23 mouse cellular contexts compared by ENCODE assay signal in the genomic region with DNA sequence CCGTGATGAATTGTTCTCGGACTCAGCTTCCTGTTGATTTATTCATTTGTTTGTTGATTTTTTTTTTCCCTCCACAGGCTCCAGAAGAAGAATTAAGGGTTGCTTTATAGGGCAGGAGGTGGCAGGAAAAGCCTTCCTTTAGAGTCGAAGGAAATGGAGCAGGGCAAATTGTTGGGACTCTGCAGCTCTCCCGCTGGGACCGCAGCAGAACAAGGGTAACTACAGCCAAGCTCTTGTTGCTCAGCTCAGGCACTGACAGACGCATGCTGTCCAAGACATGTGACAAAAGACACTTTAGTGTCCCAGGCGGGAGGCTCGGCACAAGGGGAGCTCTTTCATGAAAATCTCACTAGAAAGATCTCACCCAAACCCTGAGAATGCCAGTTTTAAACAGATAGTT. TPM values are rescaled to one million over a fixed set of nuclear protein-coding genes. Genes with fewer than 3 reads are reported as not detected.
DNase-seq lines count a peak whose midpoint lies in the region; ATAC-seq and TF ChIP-seq lines count a peak whose summit lies in the region.
"Had no signal": no experiment of that assay in that cellular context is flagged by ENCODE, and none has a peak within 500 bp of the region (broad histone marks: within the 10 kb centered on the region; RNA-seq: fewer than 3 reads in every experiment).

No protein-coding gene starts in this region.

- no peak overlapping the region for H3K4me2 ChIP-seq in hindbrain, postnatal 0 days (ENCODE audit: low read depth, low read length)
- no peak overlapping the region for H3K4me2 ChIP-seq in midbrain, postnatal 0 days (ENCODE audit: low read depth, low read length, poor library complexity, severe bottlenecking)
- H3K4me2 ChIP-seq in midbrain, embryonic 16.5 days (ENCODE audit: low read length): no peak overlapping the region
- H3K4me2 ChIP-seq: forebrain, embryonic 13.5 days; heart, embryonic 15.5 days; hindbrain, embryonic 14.5 days; liver, embryonic 12.5 days; midbrain, embryonic 15.5 days had no signal

- H3K9ac ChIP-seq in hindbrain, postnatal 0 days (replicated peaks; ENCODE audit: low read length): no peak overlapping the region
- H3K9ac ChIP-seq in midbrain, postnatal 0 days (replicated peaks; ENCODE audit: low read length, poor library complexity, severe bottlenecking): no peak overlapping the region
- H3K9ac ChIP-seq in midbrain, embryonic 16.5 days (ENCODE audit: low read depth, low read length): no peak overlapping the region
- H3K9ac ChIP-seq: forebrain, embryonic 13.5 days; heart, embryonic 15.5 days; hindbrain, embryonic 14.5 days; liver, embryonic 12.5 days; midbrain, embryonic 15.5 days had no signal

- no peaks in the 10 kb centered on the region for H3K36me3 ChIP-seq in hindbrain, postnatal 0 days (ENCODE audit: insufficient read depth, low read length)
- H3K36me3 ChIP-seq in hindbrain, embryonic 10.5 days: no peaks in the 10 kb centered on the region
- H3K36me3 ChIP-seq in midbrain, postnatal 0 days (ENCODE audit: insufficient read depth, low read length): no peaks in the 10 kb centered on the region
- no peaks in the 10 kb centered on the region for H3K36me3 ChIP-seq in midbrain, embryonic 16.5 days (ENCODE audit: control insufficient read depth, insufficient read depth, low read length)
- H3K36me3 ChIP-seq: heart, embryonic 15.5 days; limb, embryonic 10.5 days; liver, embryonic 12.5 days; midbrain, embryonic 15.5 days had no signal

- H3K4me3 ChIP-seq in hindbrain, postnatal 0 days (ENCODE audit: low read length): no peak overlapping the region
- no peak overlapping the region for H3K4me3 ChIP-seq in hindbrain, embryonic 10.5 days
- no peak overlapping the region for H3K4me3 ChIP-seq in midbrain, postnatal 0 days (ENCODE audit: low read depth, low read length)
- H3K4me3 ChIP-seq in midbrain, embryonic 16.5 days (ENCODE audit: low read depth, low read length): no peak overlapping the region
- H3K4me3 ChIP-seq: forebrain, embryonic 13.5 days; heart, embryonic 15.5 days; limb, embryonic 10.5 days; liver, embryonic 12.5 days; midbrain, embryonic 15.5 days had no signal

- peak; percentile 40 for DNase-seq in hindbrain, postnatal 0 days (ENCODE audit: low spot score)
- no peak for DNase-seq in hindbrain, embryonic 10.5 days (ENCODE audit: low spot score)
- peak; percentile 40 for DNase-seq in midbrain, postnatal 0 days (ENCODE audit: low spot score)
- DNase-seq in cerebellum, adult 11-12 months: peak; percentile 29
- DNase-seq in cerebellum, postnatal 36 days: peak; percentile 32 to 42
- DNase-seq in thymus, adult 18-20 months: no peak
- DNase-seq: adrenal gland, adult 8-10 months; embryo, embryonic 11 days; kidney, adult 11 months; thymus, postnatal 25 days had no signal

- no peaks in the 10 kb centered on the region for H3K4me1 ChIP-seq in hindbrain, postnatal 0 days (ENCODE audit: insufficient read depth, low read length)
- H3K4me1 ChIP-seq in hindbrain, embryonic 10.5 days (replicated peaks): no peaks in the 10 kb centered on the region
- H3K4me1 ChIP-seq in midbrain, postnatal 0 days (ENCODE audit: insufficient read depth, low read length): no peaks in the 10 kb centered on the region
- no peaks in the 10 kb centered on the region for H3K4me1 ChIP-seq in midbrain, embryonic 16.5 days (ENCODE audit: control insufficient read depth, insufficient read depth, low read length)
- H3K4me1 ChIP-seq: forebrain, embryonic 13.5 days; heart, embryonic 15.5 days; liver, embryonic 12.5 days; midbrain, embryonic 15.5 days had no signal

- WGBS in hindbrain, postnatal 0 days: 34% methylated on average over 8 of the region's 8 CpGs
- WGBS in hindbrain, embryonic 10.5 days: 51% methylated on average over 8 of the region's 8 CpGs
- WGBS in midbrain, postnatal 0 days: 45% methylated on average over 8 of the region's 8 CpGs
- WGBS in midbrain, embryonic 16.5 days: 58% methylated on average over 8 of the region's 8 CpGs

- no peak for TF ChIP-seq CTCF in hindbrain, postnatal 0 days (IDR thresholded peaks at IDR 0.05; ENCODE audit: low read depth)
- no peak for TF ChIP-seq CTCF in midbrain, postnatal 0 days (IDR thresholded peaks at IDR 0.05)

- peak; percentile 45; the same call in 1 of the 2 replicates for ATAC-seq in hindbrain, postnatal 0 days
- no peak for ATAC-seq in midbrain, postnatal 0 days (ENCODE audit: low FRiP score)
- ATAC-seq in midbrain, embryonic 16.5 days: no peak
- ATAC-seq: forebrain, embryonic 13.5 days; liver, embryonic 12.5 days; midbrain, embryonic 15.5 days had no signal

- H3K27me3 ChIP-seq in hindbrain, postnatal 0 days (ENCODE audit: insufficient read depth, low read length): no peaks in the 10 kb centered on the region
- H3K27me3 ChIP-seq in hindbrain, embryonic 10.5 days (ENCODE audit: insufficient read depth, poor library complexity, severe bottlenecking): no peaks in the 10 kb centered on the region
- H3K27me3 ChIP-seq in midbrain, postnatal 0 days (ENCODE audit: insufficient read depth, low read length): no peaks in the 10 kb centered on the region
- H3K27me3 ChIP-seq in midbrain, embryonic 16.5 days (ENCODE audit: control insufficient read depth, insufficient read depth, low read depth, low read length): no peaks in the 10 kb centered on the region
- H3K27me3 ChIP-seq: forebrain, embryonic 13.5 days; heart, embryonic 15.5 days; midbrain, embryonic 15.5 days had no signal

- no peaks in the 10 kb centered on the region for H3K9me3 ChIP-seq in hindbrain, postnatal 0 days (ENCODE audit: low read length)
- H3K9me3 ChIP-seq in hindbrain, embryonic 10.5 days: no peaks in the 10 kb centered on the region
- H3K9me3 ChIP-seq in midbrain, postnatal 0 days (ENCODE audit: low read length): no peaks in the 10 kb centered on the region
- no peaks in the 10 kb centered on the region for H3K9me3 ChIP-seq in midbrain, embryonic 16.5 days (replicated peaks; ENCODE audit: control insufficient read depth, low read length, poor library complexity, severe bottlenecking)
- H3K9me3 ChIP-seq: forebrain, embryonic 13.5 days; heart, embryonic 15.5 days; limb, embryonic 10.5 days; liver, embryonic 12.5 days; midbrain, embryonic 15.5 days had no signal

- H3K27ac ChIP-seq in hindbrain, postnatal 0 days: no peak overlapping the region
- no peak overlapping the region for H3K27ac ChIP-seq in hindbrain, embryonic 10.5 days
- H3K27ac ChIP-seq in midbrain, postnatal 0 days (ENCODE audit: low read depth, low read length): no peak overlapping the region
- no peak overlapping the region for H3K27ac ChIP-seq in midbrain, embryonic 16.5 days (ENCODE audit: low read length)
- H3K27ac ChIP-seq: forebrain, embryonic 13.5 days; heart, embryonic 15.5 days; hindbrain, embryonic 14.5 days; limb, embryonic 10.5 days; liver, embryonic 12.5 days; midbrain, embryonic 15.5 days had no signal

RNA-seq across cellular contexts. Expression of a gene that starts 6.2 kb away (rescaled TPM):
- not detected in 2 replicates for total RNA-seq in hindbrain, postnatal 0 days (2014; rRNA removed)
- polyA plus RNA-seq in hindbrain, postnatal 0 days (2015; fragmentation: Nextera tagmentation; extraction: Ambion mirVana): not detected in 2 replicates
- polyA plus RNA-seq in hindbrain, embryonic 10.5 days (2016; fragmentation: Nextera tagmentation; extraction: Ambion mirVana): not detected in 2 replicates
- not detected in 2 replicates for total RNA-seq in midbrain, postnatal 0 days (2014; rRNA removed)
- 0.06 and 0.07 TPM in 2 replicates for polyA plus RNA-seq in midbrain, postnatal 0 days (2015; fragmentation: Nextera tagmentation; extraction: Ambion mirVana)
- not detected in 2 replicates for polyA plus RNA-seq in midbrain, embryonic 16.5 days (2015; fragmentation: Nextera tagmentation; extraction: Ambion mirVana)
- total RNA-seq: adrenal gland, adult 8-10 months; megakaryocyte, adult 5-6 weeks had no signal
- polyA plus RNA-seq: forebrain, embryonic 13.5 days; heart, embryonic 15.5 days; hindbrain, embryonic 14.5 days; liver, embryonic 12.5 days; lung, embryonic 16.5 days; midbrain, embryonic 15.5 days; neural tube, embryonic 11.5 days; small intestine, adult 2 months; stomach, embryonic 14.5 days had no signal

RNA-seq across cellular contexts. Expression of a gene that starts 32.3 kb away (rescaled TPM):
- 45.2 and 50.5 TPM in 2 replicates for total RNA-seq in hindbrain, postnatal 0 days (2014; rRNA removed)
- polyA plus RNA-seq in hindbrain, postnatal 0 days (2015; fragmentation: Nextera tagmentation; extraction: Ambion mirVana): 291 and 298 TPM in 2 replicates
- polyA plus RNA-seq in hindbrain, embryonic 10.5 days (2016; fragmentation: Nextera tagmentation; extraction: Ambion mirVana): 240 and 244 TPM in 2 replicates
- total RNA-seq in midbrain, postnatal 0 days (2014; rRNA removed): 72.4 and 91.7 TPM in 2 replicates
- polyA plus RNA-seq in midbrain, postnatal 0 days (2015; fragmentation: Nextera tagmentation; extraction: Ambion mirVana): 275 and 280 TPM in 2 replicates
- polyA plus RNA-seq in midbrain, embryonic 16.5 days (2015; fragmentation: Nextera tagmentation; extraction: Ambion mirVana): 229 and 231 TPM in 2 replicates

RNA-seq across cellular contexts. Expression of a gene that starts 32.3 kb away (rescaled TPM):
- total RNA-seq in hindbrain, postnatal 0 days (2014; rRNA removed): 4.1 and 8.3 TPM in 2 replicates
- polyA plus RNA-seq in hindbrain, postnatal 0 days (2015; fragmentation: Nextera tagmentation; extraction: Ambion mirVana): 8.2 and 10.1 TPM in 2 replicates
- polyA plus RNA-seq in hindbrain, embryonic 10.5 days (2016; fragmentation: Nextera tagmentation; extraction: Ambion mirVana): 19.8 and 24.2 TPM in 2 replicates
- total RNA-seq in midbrain, postnatal 0 days (2014; rRNA removed): 3.0 and 6.3 TPM in 2 replicates
- polyA plus RNA-seq in midbrain, postnatal 0 days (2015; fragmentation: Nextera tagmentation; extraction: Ambion mirVana): 8.6 and 10.6 TPM in 2 replicates
- polyA plus RNA-seq in midbrain, embryonic 16.5 days (2015; fragmentation: Nextera tagmentation; extraction: Ambion mirVana): 13.8 and 14.0 TPM in 2 replicates

RNA-seq across cellular contexts. Expression of a gene that starts 35.0 kb away (rescaled TPM):
- not detected in 2 replicates for total RNA-seq in hindbrain, postnatal 0 days (2014; rRNA removed)
- polyA plus RNA-seq in hindbrain, postnatal 0 days (2015; fragmentation: Nextera tagmentation; extraction: Ambion mirVana): not detected in 2 replicates
- not detected in 2 replicates for polyA plus RNA-seq in hindbrain, embryonic 10.5 days (2016; fragmentation: Nextera tagmentation; extraction: Ambion mirVana)
- not detected in 2 replicates for total RNA-seq in midbrain, postnatal 0 days (2014; rRNA removed)
- polyA plus RNA-seq in midbrain, postnatal 0 days (2015; fragmentation: Nextera tagmentation; extraction: Ambion mirVana): not detected in 2 replicates
- polyA plus RNA-seq in midbrain, embryonic 16.5 days (2015; fragmentation: Nextera tagmentation; extraction: Ambion mirVana): not detected in 2 replicates
- total RNA-seq: adrenal gland, adult 8-10 months; layer of hippocampus, adult 18-20 months; megakaryocyte, adult 5-6 weeks had no signal
- polyA plus RNA-seq: forebrain, embryonic 13.5 days; heart, embryonic 15.5 days; hindbrain, embryonic 14.5 days; limb, embryonic 10.5 days; liver, embryonic 12.5 days; lung, embryonic 16.5 days; midbrain, embryonic 15.5 days; neural tube, embryonic 11.5 days; small intestine, adult 2 months; stomach, embryonic 14.5 days had no signal

RNA-seq across cellular contexts. Expression of a gene that starts 51.0 kb away (rescaled TPM):
- 9.4 and 14.2 TPM in 2 replicates for total RNA-seq in hindbrain, postnatal 0 days (2014; rRNA removed)
- polyA plus RNA-seq in hindbrain, postnatal 0 days (2015; fragmentation: Nextera tagmentation; extraction: Ambion mirVana): 6.4 and 7.0 TPM in 2 replicates
- 5.9 and 7.3 TPM in 2 replicates for polyA plus RNA-seq in hindbrain, embryonic 10.5 days (2016; fragmentation: Nextera tagmentation; extraction: Ambion mirVana)
- 5.7 and 11.6 TPM in 2 replicates for total RNA-seq in midbrain, postnatal 0 days (2014; rRNA removed)
- 6.8 and 7.3 TPM in 2 replicates for polyA plus RNA-seq in midbrain, postnatal 0 days (2015; fragmentation: Nextera tagmentation; extraction: Ambion mirVana)
- 8.6 and 8.8 TPM in 2 replicates for polyA plus RNA-seq in midbrain, embryonic 16.5 days (2015; fragmentation: Nextera tagmentation; extraction: Ambion mirVana)

Comparison
In these comparisons a context has a peak if more than half of its experiments do, and no peak if none do; other contexts are left out.
1. DNase-seq: peak in hindbrain, postnatal 0 days (single experiment), midbrain, postnatal 0 days (single experiment), cerebellum, adult 11-12 months (single experiment) and cerebellum, postnatal 36 days (2 of 2); none in hindbrain, embryonic 10.5 days (single experiment) and thymus, adult 18-20 months (0 of 2).